Mouse (Mus musculus) kidney, adult 2 months (tissue): Measurements from ENCODE around the gene Aen. TPM values are rescaled to one million over a fixed set of nuclear protein-coding genes. Genes with fewer than 3 reads are reported as not detected.

Source experiments
- DNase-seq: peaks from one replicate; pipeline ENCODE4 v3.0.0; 2021
- H3K27ac ChIP-seq: fragments of 200-500 bp; 2 replicates; pipeline ENCODE4 v1.5.1; 2012; ENCODE audit warnings: low read depth, low read length, control low read depth, inconsistent platforms; ENCODE audit not compliant: insufficient read depth
- H3K27me3 ChIP-seq: fragments of 200-500 bp; replicated peaks from 2 replicates; pipeline ENCODE4 v1.6.1; 2012; ENCODE audit warnings: mild to moderate bottlenecking, moderate library complexity, low read length, inconsistent platforms; ENCODE audit not compliant: control insufficient read depth, insufficient read depth
- H3K36me3 ChIP-seq: fragments of 200-500 bp; 2 replicates; pipeline ENCODE4 v1.6.1; 2012; ENCODE audit warnings: mild to moderate bottlenecking, moderate library complexity, low read length, inconsistent platforms; ENCODE audit not compliant: control insufficient read depth, insufficient read depth
- H3K4me1 ChIP-seq: fragments of 200-500 bp; 2 replicates; pipeline ENCODE4 v1.6.1; 2011; ENCODE audit warnings: low read length; ENCODE audit not compliant: control insufficient read depth, insufficient read depth
- H3K4me3 ChIP-seq: fragments of 200-500 bp; 2 replicates; pipeline ENCODE4 v1.5.1; 2011; ENCODE audit warnings: mild to moderate bottlenecking, low read depth, low read length, control low read depth; ENCODE audit not compliant: insufficient read depth
- CTCF ChIP-seq: fragments of 200-500 bp; conservative IDR thresholded peaks from 2 replicates; pipeline ENCODE4 v1.5.1; 2011; ENCODE audit warnings: low read depth, mild to moderate bottlenecking, control low read depth, low read length, moderate library complexity, mixed read lengths; ENCODE audit not compliant: insufficient read depth, insufficient read length
- POLR2A ChIP-seq: fragments of 200-500 bp; IDR thresholded peaks from one replicate; pipeline ENCODE4 v1.6.1; 2011; ENCODE audit warnings: low read depth, low read length, control low read depth
- WGBS: fragments of 180-500 bp; shearing (Covaris S2); methylation state at CpG from one replicate; pipeline ENCODE4 v1.1.7; 2018; 5-methylcytosine and 5-hydroxymethylcytosine counted together
- polyA plus RNA-seq: library from polyadenylated mRNA; depleted of rRNA; stranded (reverse); fragments of >200 nt; gene quantifications from 2 replicates; pipeline ENCODE4 v1.2.3, GENCODE M21; 2012; rRNA removed

Gene Aen
- polyA plus RNA-seq, result 20.1 and 20.7 TPM in 2 replicates

GRCm38 (mm10) chr7:78895653-78896333 is at the start of gene Aen:
Aen (plus strand) TSS chr7:78895854.
- peak within 1 kb of the TSS; percentile 85 for H3K4me3 ChIP-seq
- H3K36me3 ChIP-seq, result no peaks in the 10 kb centered on the region
- peak; percentile 100 for DNase-seq
- H3K27me3 ChIP-seq, result no peaks in the 10 kb centered on the region
- 0 out of 2 replicates have a peak within 1 kb of the TSS, but pooled peaks have one; percentile 24 for H3K27ac ChIP-seq
- H3K4me1 ChIP-seq, result peaks cover 12% of the 10 kb centered on the region; the same call in 1 of the 2 replicates
- under 1% methylated on average over 53 of the region's 53 CpGs for WGBS
- no peak for TF ChIP-seq CTCF
- peak; percentile 18 for TF ChIP-seq POLR2A

- TF ChIP-seq CTCF (no peak), POLR2A (no peak)
- no peaks in the 10 kb centered on the region; the same call in 1 of the 2 replicates for H3K4me1 ChIP-seq
- H3K36me3 ChIP-seq, result no peaks in the 10 kb centered on the region
- 27% methylated on average over 12 of the region's 12 CpGs for WGBS
- peak overlapping the region; percentile 82 for H3K4me3 ChIP-seq
- no peak overlapping the region; the same call in 1 of the 2 replicates for H3K27ac ChIP-seq
- H3K27me3 ChIP-seq, result no peaks in the 10 kb centered on the region
- DNase-seq, result no peak
These were observed 49.5 kb upstream of the Aen start for GRCm38 (mm10) chr7:78846066-78846716.

GRCm38 (mm10) chr7:78846737-78847434 is 48.8 kb upstream of the Aen start, which contains the start of gene Det1:
Det1 (minus strand) TSS chr7:78847263.
- TF ChIP-seq POLR2A (peak; percentile 14), CTCF (peak; percentile 91)
- Histone ChIP-seq H3K4me3 (peak within 1 kb of the TSS; percentile 82), H3K27me3 (no peaks in the 10 kb centered on the region), H3K36me3 (no peaks in the 10 kb centered on the region), H3K4me1 (no peaks in the 10 kb centered on the region; the same call in 1 of the 2 replicates), H3K27ac (peak within 1 kb of the TSS; percentile 64)
- under 1% methylated on average over 54 of the region's 54 CpGs for whole genome bisulfite sequencing
- peak; percentile 95 for DNase-seq

GRCm38 (mm10) chr7:78854051-78854450 is 41.6 kb upstream of the Aen start:
- 60% methylated on average over 4 of the region's 4 CpGs for WGBS
- H3K36me3 ChIP-seq, result no peaks in the 10 kb centered on the region
- no peak for DNase-seq
- no peak overlapping the region for H3K27ac ChIP-seq
- H3K4me3 ChIP-seq, result no peak overlapping the region
- no peaks in the 10 kb centered on the region for H3K27me3 ChIP-seq
- H3K4me1 ChIP-seq, result no peaks in the 10 kb centered on the region
- no peak for TF ChIP-seq CTCF
- TF ChIP-seq POLR2A, result no peak

- WGBS, result 60% methylated on average over 5 of the region's 5 CpGs
These were observed 40.5 kb upstream of the Aen start for GRCm38 (mm10) chr7:78855044-78855655.

GRCm38 (mm10) chr7:78863796-78864445 is 31.7 kb upstream of the Aen start:
- TF ChIP-seq CTCF, result no peak
- no peak for TF ChIP-seq POLR2A
- Histone ChIP-seq H3K36me3 (no peaks in the 10 kb centered on the region), H3K27ac (no peak overlapping the region), H3K27me3 (no peaks in the 10 kb centered on the region), H3K4me3 (no peak overlapping the region), H3K4me1 (no peaks in the 10 kb centered on the region)
- WGBS, result 73% methylated on average over 7 of the region's 7 CpGs
- no peak for DNase-seq

More at GRCm38 (mm10) chr7:78855044-78855655, 40.5 kb upstream of the Aen start:
- H3K27ac ChIP-seq, result no peak overlapping the region
- no peak overlapping the region for H3K4me3 ChIP-seq
- DNase-seq, result no peak
- H3K27me3 ChIP-seq, result no peaks in the 10 kb centered on the region
- no peaks in the 10 kb centered on the region for H3K36me3 ChIP-seq
- no peaks in the 10 kb centered on the region for H3K4me1 ChIP-seq
- TF ChIP-seq CTCF, result no peak
- TF ChIP-seq POLR2A, result no peak
